Mouse (Mus musculus) 3134 (cell line): ENCODE results near the gene Afdn.
"Not testable (repeated sequence)": the region's sequence is repeated elsewhere in the genome, so short reads cannot be mapped to it uniquely, and the experiment has no call there.

ENCODE experiments used
- DNase-seq: peaks from one replicate; pipeline ENCODE4 v3.0.0-alpha.2; 2011; ENCODE audit warnings: low spot score; ENCODE audit not compliant: insufficient read length; ENCODE audit errors: extremely low read depth

Gene Afdn

DNA sequence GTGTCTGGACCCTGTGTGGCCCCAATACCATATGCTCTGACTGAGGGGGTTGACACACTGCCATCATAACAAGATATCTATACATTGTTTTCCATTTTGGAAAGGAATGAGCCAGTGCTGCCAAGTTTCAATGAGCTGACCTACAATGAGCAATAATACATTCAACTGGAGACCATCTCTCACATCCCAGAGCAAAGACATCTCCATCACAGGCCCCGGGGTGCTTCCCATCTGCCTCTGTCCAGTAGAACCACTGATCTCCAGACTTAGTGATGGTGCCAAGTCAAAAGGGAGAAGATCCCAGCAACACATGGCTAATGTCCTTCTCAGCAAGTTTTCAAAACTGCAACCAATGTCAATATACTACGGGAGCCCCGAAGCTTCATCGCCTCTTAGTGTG, 177.4 kb downstream of the Afdn start:
- no peak for DNase-seq

DNA sequence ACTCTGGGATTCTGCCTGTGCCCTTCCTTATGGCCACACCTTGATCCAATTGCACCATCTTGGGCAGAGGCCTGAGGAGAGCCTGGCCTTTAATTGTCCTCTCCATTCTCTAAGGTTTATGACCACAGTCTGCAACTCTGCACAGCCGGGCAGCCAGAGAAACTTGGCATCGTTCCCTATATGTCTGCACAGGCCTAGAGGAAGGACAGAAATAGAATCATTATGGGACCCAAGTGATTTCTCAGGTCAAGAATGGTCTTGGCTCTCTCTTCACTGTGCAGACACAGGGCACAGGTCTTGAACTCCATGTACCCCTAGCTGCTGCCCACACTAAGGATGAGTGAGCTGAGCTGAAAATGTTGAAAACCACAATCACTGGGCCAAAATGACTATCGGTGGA, 178.3 kb downstream of the Afdn start:
- no peak for DNase-seq

DNA sequence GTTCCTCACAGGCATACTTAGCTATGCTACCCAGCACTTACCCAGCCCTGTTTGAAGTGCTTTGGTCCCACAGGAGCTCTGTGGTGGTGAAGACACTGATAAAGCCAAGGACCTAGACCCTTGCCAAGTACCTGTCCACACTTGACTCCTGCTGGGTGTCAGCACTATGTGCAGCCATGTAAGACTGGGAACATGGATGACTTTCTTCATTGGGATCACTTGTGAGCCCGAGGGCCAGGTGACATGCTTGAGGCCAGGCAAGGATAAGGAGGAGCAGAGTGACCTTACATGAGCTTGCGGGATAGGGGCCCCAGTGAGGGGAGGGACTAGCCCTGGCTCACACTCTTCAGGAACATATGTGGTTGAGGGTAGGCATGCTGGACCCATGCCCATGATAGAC, 178.9 kb downstream of the Afdn start:
- DNase-seq: not testable (repeated sequence)

DNA sequence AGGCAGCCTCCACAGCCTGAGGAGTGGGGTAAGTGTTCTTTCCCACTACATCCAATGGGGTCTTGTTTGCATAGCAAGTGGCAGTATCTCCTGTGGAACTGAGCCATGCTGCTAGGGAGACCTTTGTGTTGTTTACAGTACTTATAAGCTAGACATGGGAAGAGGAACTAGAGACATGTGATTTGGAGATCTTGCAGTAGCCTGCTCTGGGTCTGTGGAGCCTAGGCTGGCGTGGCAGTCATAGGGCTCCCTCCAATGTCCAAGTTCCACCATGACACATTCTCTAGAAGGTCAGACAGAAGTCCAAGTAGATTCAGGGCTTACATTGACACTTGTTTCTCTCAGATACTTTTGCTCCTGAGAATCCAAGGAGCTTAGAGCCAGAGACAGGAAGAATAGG, 180.1 kb downstream of the Afdn start:
- DNase-seq: no peak

DNA sequence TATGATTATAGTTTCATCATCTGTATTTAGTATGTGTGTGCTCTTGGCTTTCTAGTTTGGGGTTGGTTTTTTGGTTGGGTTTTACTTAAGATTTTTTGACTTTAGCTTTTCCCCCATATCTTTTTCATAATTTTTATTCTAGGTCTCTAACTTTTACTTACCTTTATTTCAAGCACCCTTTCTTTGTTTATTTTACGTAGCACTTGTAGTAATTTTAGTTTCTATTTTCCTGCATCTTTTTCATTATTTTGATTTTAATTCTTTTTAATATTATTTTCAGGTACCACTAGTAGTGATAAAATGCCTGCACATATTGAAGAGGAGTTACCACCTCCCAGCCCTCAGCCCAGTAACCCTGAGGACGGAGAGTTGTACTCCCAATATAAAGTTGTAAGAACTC, 187.7 kb downstream of the Afdn start, which contains the start of gene Gm7168:
Gene Gm7168 (plus strand): TSS at position 301 of the 400 bp plus-strand sequence.
- DNase-seq: not testable (repeated sequence)

DNA sequence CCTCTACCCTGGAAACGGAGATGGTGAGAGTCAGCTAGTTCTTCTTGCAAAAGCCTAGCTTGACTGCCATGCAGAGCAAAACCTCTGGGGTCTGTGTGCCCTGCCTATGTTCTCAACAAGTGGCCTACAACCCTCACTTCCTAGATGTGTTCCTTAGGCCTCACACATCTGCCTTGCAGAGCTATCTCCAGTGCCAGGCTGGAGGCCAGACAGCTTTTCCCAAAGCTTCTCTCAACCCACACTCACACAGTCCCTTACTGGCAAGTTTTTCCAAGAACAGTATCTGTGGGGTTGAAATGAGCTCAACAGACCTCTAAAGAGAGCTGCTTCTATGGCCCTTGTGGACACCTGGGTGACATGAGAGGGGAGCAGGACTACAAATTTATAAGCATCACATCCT, 191.2 kb downstream of the Afdn start:
- DNase-seq: not testable (repeated sequence)
